Mouse (Mus musculus) neural tube, embryonic 15.5 days (tissue): ENCODE data around the gene Foxi1. TPM values are rescaled to one million over a fixed set of nuclear protein-coding genes. Genes with fewer than 3 reads are reported as not detected.

Experiments
- polyA plus RNA-seq: library from polyadenylated mRNA; unstranded; fragments of >200 nt; fragmentation: Nextera tagmentation; extraction: Ambion mirVana; gene quantifications from 2 replicates; pipeline ENCODE4 v1.2.1, GENCODE M21; 2015

The Foxi1 gene
- polyA plus RNA-seq, 1 experiment from 2014 or later, result not detected

Other genes with a start within 250 kb of the Foxi1 start
- gene Kcnmb1, start 245.1 kb downstream of the Foxi1 start, polyA plus RNA-seq, result 0.36 and 0.45 TPM in 2 replicates
- 129 and 147 TPM in 2 replicates for gene Kcnip1, start 214.9 kb downstream of the Foxi1 start, polyA plus RNA-seq
- 2.0 and 7.3 TPM in 2 replicates for gene Lcp2, start 161.2 kb downstream of the Foxi1 start, polyA plus RNA-seq
- gene 4930469K13Rik, start 109.5 kb downstream of the Foxi1 start, polyA plus RNA-seq, result 22.9 and 24.1 TPM in 2 replicates
- gene Fam196b, start 106.7 kb upstream of the Foxi1 start, polyA plus RNA-seq, result 3.6 and 4.0 TPM in 2 replicates